Mouse (Mus musculus) spleen, adult 18-20 months (tissue): ENCODE measurements around the gene Upb1.
"Not testable (repeated sequence)": the region's sequence is repeated elsewhere in the genome, so short reads cannot be mapped to it uniquely, and the experiment has no call there.

Experiments used
- DNase-seq, 2 experiments: peaks; one replicate each; pipeline ENCODE4 v3.0.0; 2022; ENCODE audit warnings: mixed read lengths in 2 of 2

Gene Upb1

DNA sequence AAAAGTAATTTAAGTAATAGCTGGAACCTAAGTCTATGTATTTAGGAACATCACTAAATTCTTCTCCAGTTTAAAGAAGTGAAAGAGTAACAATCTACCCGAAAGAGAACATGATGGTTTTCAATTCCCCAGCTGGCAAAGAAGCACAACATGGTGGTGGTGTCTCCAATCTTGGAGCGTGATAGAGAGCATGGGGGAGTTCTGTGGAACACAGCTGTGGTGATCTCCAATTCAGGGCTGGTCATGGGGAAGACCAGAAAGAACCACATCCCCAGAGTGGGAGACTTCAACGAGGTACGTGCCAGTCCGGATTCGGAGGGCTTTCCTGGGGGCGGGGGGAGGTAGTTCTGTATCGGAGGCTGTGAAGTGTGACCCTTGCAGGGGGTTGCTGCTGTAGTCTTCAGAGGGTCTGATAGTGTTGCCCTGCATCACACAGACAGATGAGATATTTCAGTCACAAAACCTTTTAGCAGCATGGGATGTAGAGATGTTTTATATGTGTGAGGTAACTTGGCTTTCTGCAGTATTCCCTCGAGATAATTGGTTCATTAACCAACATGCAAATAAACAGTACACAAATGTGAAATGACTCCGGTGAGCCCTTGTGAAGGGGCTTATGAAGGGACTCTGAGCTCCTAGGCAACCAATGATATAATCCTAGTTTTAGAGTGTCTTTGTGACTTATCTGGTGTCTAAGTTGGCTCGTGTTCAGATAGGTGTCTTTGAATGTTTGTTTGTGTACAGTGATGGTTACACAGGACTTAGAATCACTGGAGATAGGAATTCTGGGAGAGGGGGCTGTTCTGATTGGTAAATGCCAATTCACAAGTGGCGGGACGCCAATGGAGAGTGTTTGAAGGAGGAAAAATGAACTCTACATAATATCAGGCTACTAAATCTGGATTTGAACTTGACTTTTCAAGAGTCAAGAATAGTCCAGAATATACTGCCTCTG lies 27.4 kb downstream of the Upb1 start:
- DNase-seq, result no peak

DNA sequence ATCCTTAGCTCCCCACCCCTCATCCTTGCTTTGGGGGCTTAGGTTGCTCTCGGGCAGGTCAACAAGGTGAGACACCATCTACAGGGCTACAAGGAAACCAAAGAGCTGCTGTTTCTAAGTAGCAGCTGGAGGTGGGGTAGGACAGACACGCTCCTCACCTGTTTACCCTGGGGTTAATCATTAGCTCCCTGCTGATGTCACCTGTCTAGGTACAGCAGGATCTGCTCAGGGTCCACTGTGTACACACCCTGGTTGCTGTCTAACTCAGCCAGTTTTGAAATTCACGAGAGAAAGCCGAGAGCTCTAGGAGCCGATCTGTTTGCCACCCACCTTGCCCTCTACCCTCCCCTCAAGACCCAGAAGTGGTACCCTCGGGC lies 28.1 kb downstream of the Upb1 start:
- DNase-seq, result no peak

DNA sequence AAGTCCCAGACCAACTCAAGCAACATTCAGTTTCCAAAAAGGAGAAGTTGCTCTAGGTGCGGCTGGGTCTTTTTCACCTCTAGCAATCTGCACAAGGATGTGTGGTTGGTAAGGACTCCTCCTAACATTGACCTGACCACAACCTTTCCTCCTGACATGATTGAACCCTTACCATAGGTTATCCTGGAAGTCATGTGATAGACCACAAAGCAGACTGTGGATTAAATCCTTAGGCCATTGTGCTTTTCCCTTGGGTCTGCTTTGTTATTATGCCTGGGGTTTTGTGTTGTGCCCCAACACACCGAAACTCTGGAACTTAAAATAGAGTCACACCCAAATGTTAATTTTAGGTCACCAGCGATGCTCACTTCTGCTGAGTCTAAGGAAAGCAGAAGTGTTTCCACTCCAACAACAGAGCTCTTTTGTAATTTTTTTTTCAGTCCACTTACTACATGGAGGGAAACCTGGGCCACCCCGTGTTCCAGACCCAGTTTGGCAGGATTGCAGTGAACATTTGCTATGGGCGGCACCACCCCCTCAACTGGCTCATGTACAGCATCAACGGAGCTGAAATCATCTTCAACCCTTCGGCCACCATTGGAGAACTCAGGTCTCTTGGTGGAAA lies 28.7 kb downstream of the Upb1 start:
- DNase-seq, result peak in 1 of 2 experiments; percentile 30

DNA sequence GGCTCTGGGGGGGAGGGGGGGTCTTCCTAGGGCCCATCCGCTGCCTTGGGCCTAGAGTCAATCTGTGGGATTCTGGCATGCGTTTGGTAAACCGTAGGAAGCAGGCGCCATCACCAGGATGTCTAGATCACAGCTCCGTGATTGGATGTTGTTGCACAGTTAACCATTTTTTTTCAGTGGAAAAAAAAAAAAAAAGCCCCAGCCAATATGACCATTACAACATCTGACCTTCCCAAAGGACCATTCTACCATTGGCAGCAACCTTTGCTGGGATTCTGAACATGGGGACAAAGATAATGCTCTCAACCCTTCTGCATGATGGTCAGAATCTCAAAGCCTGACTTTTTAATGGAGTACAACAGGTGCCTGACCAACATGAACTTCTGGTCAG lies 29.2 kb downstream of the Upb1 start:
- DNase-seq, result no peak

DNA sequence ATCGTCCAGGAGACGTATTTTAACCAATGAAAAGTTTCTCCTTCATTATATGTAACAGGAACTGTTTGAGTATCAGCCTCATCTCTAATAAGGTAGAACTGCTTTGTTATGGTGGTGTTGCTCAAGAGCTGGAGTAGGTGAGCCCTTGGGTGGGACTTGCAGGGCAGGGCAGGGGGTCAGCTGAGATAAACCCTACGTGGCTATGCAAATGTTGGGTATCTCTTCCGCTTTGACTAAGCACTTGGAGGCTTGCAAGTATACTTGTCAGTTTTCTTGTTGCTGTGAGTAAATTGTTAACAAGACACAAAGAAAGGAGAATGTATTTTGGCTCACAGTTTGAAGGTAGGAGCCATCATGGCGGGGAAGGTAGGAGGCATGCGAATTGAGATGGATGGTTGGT lies 29.7 kb downstream of the Upb1 start:
- no peak for DNase-seq

DNA sequence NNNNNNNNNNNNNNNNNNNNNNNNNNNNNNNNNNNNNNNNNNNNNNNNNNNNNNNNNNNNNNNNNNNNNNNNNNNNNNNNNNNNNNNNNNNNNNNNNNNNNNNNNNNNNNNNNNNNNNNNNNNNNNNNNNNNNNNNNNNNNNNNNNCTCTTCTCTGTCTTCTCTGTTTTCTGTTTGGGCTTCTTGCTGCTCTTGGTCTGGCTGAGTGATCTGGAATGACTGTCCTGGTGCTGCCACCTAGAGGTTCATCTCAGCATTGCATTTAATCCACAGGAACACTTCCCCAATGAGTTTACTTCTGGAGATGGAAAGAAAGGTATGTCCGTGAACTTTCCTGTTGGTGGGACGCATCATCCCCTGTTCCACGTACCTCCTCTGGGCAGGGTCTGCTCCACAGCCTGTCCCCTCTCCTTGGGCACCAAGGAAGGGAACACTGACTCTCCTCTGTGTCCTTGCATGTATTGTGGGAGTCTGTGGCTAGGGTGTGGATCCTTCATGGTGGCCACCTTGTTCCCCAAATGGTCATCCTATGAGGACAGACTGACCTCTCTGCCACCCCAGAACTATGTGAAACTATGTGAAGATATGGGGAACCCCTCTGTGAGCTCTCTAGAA lies 35.8 kb downstream of the Upb1 start:
- DNase-seq, result peak; percentile 42 to 84

DNA sequence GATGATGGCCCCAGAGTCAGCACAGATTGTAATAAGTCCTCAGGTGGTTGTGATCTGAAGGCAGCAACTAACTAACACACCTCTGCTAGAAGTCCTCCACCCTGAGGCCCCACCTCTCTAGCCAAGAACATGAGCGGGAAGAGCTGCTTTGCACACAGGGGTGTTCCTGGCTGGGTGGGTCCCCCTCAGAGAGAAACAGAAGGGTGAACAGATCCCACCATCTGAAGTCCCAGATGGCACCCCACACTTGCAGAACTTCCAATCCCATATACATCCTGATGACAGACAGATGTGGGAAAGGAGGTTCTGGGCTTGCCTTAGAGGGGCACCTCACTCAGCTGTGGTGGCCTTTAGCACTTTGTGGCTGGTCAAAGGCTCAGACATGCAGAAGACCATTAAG lies 36.4 kb downstream of the Upb1 start:
- no peak for DNase-seq

DNA sequence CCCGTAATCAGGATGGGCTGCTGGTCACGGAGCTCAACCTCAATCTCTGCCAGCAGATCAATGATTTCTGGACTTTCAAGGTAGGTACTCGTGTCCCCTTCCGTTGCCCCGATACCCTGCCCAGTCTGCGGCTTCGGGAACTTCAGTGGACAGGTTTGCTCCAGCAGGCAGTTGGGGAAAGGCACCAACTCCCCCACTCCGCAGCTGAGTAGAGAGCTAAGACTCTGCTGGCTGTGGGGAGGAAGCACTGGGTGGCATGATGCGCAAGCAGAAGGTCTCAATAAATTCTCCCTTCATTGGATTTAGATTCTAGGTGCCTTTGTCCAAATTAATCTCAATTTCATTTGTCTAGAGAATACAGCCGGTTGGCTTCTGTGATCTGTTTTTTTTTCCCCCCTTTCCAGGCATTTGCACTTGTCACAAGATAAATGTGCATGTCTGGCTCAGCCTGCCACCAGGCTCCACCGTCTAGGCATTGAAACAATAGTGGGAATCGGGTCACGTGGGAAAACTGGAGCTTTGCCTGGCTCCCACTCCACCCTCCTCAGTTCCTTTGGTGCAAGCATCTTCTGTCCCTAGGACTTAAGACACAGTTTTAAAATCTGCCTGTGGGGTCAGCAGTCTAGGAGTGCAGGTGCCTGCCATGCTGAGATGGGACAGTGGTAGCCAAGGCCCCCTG lies 37.4 kb downstream of the Upb1 start:
- no peak for DNase-seq

DNA sequence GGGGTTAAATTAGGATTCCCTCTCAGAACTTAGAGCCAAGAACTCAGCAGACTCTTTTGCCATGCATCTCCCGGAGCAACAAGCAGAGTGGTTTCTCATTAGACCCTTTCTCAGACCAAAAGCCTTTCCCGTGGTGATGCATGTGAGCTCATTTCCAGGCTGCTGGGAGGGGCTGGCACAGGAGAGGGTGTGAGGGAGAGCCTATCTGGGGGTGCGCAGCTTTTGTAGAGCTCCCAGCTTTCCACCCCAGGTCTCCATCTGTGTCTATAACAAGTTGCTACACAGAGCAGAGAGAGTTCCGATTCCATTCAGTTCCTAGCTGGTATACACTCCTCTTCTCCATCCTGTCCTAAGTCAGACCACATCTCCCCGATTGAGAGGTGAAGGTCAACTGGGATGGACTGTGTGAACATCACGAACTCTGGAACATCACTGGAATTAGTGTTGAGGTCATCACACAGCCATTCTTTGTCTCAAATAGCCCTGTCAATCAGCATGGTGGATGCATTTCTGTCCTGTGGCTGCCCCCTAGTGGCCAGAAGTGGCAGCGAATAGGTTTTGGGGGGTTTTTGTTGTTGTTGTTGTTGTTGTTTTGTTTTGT lies 38.4 kb downstream of the Upb1 start:
- DNase-seq, result peak in 1 of 2 experiments; percentile 62

DNA sequence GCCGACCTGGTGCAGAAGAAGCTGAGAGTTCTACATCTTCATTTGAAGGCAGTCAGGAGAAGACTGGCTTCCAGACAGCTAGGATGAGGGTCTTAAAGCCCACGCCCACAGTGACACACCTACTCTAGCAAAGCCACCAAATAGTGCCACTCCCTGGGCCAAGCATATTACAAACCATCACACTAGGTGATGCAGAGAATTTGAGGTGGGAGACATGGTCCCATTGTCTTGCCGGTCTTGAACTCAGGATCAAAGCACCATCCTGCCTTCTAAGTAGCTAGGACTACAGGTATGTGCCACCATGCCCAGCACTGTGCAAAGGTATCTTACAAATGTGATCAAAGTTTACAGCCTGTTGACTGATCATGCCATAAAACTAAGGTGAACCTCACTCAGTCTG lies 39.8 kb downstream of the Upb1 start:
- no peak for DNase-seq

DNA sequence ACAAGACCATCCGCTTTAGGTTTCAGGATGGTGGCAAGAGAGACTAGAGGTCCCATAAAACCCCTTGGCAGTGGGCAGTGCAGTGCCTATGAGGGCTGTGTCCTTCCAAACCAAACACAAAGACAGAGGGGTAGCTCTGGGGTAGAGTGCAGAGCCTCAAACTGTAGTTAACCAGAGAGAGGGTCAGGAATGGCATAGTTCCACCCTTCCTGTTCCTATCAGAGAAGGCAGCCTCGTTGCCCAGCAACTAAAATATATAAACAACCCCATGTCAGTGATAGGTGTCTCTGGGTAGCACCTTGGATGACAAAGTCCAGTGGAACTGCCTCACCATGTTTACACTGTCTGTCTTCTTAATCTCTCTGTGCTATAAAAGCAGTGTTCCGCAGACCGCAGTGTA lies 40.9 kb downstream of the Upb1 start:
- DNase-seq, result no peak

DNA sequence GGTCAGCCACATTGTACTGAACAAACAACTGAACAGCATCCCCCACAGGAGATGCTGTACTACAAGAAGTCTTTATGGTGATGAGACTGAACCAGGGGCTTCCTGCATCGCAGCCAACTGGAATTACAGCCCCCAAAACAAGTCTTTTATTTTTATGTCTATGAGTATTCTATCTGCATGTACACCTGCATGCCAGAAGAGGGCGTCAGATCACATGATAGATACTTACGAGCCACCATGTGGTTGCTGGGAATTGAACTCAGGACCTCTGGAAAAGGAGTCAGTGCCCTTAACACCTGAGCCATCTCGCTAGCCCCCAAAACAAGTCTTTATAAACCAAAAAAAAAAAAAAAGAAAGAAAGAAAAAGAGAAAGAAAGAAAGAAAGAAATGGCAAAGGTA lies 42.1 kb downstream of the Upb1 start:
- DNase-seq, result no peak

DNA sequence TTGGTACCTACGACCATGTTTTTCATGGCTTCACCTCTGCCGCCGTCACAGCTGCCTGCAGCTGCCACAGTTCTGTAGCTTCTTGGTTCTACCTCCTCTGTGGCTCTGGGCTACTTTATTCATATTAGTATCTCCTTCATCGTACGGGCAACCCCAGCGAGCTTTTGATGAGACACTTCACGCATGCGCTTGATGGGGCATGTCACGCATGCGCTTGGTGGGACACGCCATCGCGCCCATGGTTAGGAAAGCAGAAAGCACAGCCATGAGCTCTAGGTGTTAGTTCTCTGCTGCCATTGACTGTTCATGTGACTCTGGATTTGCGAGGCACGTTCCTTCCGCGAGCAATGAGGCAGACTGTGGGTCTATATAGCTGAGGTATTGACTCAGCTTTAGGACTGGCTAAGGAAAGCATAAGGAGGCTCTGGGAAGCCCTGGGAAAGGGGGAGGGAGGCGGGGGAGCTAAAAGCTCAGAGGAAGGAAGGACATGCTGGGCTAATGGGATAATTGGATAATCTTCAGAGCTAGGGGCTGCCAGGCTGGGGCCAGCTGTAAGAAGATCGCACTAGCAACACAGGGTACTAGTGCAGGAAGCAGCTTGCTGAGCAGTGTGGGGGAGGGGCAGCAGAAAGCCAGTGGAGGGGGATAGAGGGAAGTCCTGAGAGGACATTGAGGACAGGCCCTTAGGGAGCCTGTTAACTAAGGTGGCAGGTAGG lies 43.4 kb downstream of the Upb1 start:
- DNase-seq, result no peak

DNA sequence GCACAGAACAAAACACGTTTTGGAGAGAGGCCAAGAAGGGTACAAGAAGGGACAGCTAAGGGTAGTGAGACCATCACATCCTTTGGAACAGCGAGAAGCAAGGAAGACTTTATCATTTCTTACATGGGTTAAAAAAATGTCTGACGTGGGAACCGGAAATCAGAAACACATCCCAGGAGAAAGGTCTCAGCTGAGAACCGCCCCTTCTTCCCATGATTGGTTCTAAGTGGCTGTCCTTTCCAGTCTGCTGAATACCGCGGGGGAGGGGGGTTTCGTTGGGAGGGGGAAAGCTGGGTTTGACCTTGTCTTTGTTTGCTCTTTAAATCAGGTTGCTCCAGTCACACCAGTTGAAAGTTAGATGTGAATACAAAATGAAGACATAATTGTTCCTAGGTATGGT lies 44.1 kb downstream of the Upb1 start:
- DNase-seq, result no peak

DNA sequence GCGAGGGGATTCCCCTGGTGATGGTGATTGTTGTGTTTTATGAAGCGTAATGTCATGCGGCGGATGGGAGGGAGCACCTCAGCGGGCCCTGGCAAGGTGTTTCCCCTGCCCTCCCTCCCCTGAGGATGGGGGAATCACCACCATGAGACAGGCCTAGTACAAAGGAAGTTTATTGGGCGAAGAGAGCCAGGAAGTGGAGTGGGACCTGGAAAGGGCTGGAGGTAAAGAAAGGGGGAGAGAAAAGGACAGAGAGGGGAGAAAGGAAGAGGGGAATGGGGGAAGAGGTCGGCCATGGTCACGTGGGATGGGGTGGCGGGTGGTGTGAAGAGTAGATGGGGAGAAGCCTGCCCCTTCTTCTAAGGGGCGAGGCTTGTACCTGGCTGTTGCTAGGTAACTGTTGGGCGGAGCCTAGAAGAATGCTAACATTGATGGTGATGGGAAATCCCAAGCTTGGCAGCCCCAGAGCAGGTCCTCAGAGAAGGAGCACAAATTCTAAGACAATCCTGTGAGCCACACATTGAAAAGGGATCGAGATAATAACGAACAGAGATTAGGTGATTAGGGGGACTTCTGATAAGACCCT lies 45.7 kb downstream of the Upb1 start:
- DNase-seq, result peak; percentile 61 to 66

DNA sequence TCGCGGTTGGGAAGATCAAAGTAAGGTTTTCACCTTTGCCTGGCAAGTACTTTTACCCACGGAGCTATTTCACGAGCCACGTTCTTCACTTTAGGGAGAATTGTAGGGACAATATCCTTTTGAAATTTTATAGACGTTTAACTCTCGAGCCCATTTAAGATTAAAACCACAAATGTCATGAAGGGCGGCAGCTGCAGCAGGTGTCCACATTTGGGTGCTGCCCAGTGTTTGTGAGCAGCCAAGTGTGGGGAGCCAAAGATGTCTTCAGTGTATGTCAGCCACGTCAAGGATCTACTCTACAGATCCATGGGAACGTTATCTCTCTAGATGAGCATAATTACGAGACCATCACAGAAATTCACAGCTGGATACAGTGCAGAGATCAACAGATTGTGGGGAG lies 46.6 kb downstream of the Upb1 start:
- DNase-seq, result no peak

DNA sequence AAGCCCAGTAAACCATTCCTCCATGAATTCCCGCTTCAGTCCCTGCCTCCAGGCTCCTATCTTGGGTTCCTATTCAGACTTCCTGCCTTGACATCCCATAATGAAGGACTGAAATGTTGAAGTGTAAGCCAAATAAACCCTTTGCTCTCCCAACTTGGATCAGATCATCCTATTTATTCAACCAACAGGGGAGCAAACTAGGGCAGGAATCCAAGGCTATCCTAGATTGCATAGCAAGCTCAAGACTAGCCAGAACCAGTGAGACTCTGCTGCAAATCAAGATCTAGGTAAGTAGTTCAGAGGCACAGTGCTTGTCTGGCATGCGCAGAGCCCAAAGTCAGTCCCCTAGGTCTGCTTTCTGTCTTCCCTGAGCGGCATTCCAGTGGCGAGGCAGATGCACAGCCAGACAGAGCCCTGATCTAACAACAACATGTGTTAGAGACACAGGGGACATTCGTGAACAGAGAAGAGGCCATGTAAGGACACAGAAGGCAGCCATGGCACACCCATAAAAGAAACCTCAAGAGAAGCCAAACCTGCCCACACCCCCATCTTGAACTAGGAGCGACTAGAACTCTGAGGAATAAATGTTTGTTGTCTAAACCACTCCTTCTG lies 48.0 kb downstream of the Upb1 start:
- DNase-seq, result no peak

DNA sequence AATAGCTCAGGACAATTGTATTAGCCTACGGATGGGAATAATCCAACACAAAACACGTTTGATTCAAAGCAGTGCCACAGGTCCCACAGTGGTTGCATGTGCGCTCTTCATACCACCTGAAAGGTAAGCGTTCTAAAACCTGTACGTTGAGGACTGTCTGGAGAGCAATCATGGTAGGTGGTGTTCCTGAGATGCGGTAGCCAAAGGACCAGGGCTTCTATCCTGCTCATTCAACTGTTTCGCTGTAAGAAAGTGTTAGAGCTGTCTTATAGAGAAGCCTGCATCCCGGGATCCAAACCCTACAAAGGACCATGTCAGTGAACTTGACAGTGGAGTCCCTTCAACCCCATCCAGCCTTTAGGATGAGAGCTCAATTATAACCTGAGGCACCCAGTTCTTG lies 49.4 kb downstream of the Upb1 start:
- no peak for DNase-seq

DNA sequence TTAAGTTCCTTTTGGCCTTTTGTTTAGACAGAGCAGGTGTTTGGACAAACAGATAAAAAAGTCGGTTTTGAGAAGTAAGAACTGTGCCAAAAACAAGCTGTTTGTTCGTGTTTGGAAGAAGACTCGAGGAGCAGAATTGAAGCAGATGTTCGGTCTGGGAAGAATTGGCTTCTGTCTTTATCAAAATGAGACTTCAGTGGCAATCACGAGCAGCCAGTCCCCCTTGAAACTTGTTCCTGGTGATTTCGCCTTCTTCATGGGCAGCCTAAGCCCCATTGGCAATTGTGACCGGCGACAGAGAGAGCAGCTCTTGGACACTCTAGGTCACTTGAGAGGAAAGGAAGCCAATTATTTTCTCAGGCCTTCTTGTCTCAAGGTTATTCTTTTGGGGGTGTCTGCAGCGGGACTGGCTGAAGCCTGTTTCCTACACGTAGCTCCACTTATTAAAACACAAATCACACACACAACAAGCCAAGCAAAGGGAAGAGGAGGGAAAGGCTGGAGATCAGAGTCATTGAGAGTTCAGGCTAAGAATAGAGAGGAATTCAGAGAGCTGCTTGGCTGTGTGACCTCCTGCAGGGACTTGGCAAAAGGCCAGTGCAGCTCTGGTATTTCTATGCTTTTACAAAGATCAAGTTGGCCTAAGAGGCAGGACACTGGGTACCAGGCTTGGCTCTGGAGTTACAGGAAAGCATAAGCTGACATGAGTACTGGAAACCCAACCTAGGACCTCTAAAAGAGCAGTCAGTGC lies 50.3 kb downstream of the Upb1 start:
- no peak for DNase-seq

DNA sequence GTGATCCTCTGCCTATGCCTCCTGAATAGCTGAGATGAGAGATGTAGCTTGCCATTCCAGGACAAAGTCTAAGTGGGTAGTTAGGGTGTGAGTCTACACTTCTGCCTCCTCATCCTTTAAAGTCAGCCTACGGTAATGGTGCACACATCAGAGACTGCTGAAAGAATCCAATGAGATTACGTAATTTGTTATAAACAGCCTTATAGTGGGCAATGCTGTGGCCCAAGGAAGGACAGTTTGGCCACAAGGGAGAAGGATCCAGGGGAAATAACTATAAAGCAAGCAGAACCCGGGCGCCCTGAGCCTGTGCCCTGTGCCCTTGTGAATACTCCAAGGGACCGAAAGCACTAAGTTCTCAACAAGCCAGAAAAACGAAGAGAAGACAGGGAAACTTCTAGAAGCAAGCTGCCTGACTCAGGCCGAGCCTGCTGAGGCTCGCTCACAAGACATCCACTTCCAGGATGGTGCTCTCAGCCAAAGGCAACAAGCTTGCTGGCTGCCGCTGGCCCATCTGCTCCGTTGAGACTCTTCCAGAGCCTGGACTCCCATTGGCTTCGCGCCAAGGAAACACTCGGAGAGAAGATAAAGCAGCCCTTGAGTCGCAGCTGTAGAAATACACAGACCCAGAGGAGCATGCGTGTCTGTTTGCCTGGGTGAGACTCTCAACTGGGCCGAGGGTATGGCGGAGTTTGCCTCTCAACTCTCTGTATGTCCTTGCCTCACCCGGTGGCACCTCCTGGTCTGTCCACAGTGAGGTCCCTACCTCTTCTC lies 55.3 kb downstream of the Upb1 start:
- DNase-seq, result not testable (repeated sequence)
